Mouse (Mus musculus) heart, embryonic 12.5 days (tissue): ENCODE results near the gene Elk3. TPM values are rescaled to one million over a fixed set of nuclear protein-coding genes. Genes with fewer than 3 reads are reported as not detected.
"Not testable (repeated sequence)": the region's sequence is repeated elsewhere in the genome, so short reads cannot be mapped to it uniquely, and the experiment has no call there.

Experiments
- ATAC-seq: fragments of 200-750 bp; cut with Nextera tagmentation; 2 replicates; pipeline ENCODE4 v1.8.0; 2017; ENCODE audit warnings: moderate TSS enrichment, moderate library complexity; ENCODE audit not compliant: insufficient number of reproducible peaks, low FRiP score
- H3K27ac ChIP-seq: fragments of 300-500 bp; sonication (generic); 2 replicates; pipeline ENCODE4 v1.5.1; 2016; ENCODE audit warnings: mild to moderate bottlenecking, moderate library complexity; ENCODE audit not compliant: poor library complexity, severe bottlenecking
- H3K27me3 ChIP-seq: fragments of 300-500 bp; sonication (generic); replicated peaks from 2 replicates; pipeline ENCODE4 v1.6.1; 2016; ENCODE audit warnings: mild to moderate bottlenecking, moderate library complexity
- H3K36me3 ChIP-seq: fragments of 300-500 bp; sonication (generic); 2 replicates; pipeline ENCODE4 v1.6.1; 2016; ENCODE audit warnings: mild to moderate bottlenecking, moderate library complexity
- H3K4me1 ChIP-seq: fragments of 300-500 bp; sonication (generic); replicated peaks from 2 replicates; pipeline ENCODE4 v1.6.1; 2016; ENCODE audit warnings: mild to moderate bottlenecking
- H3K4me2 ChIP-seq: fragments of 300-500 bp; sonication (generic); 2 replicates; pipeline ENCODE4 v1.6.1; 2016; ENCODE audit warnings: mild to moderate bottlenecking, moderate library complexity
- H3K4me3 ChIP-seq: fragments of 300-500 bp; sonication (generic); 2 replicates; pipeline ENCODE4 v1.5.1; 2016; ENCODE audit warnings: mild to moderate bottlenecking
- H3K9ac ChIP-seq: fragments of 300-500 bp; sonication (generic); 2 replicates; pipeline ENCODE4 v1.6.1; 2016; ENCODE audit warnings: mild to moderate bottlenecking, moderate library complexity
- H3K9me3 ChIP-seq: fragments of 300-500 bp; sonication (generic); replicated peaks from 2 replicates; pipeline ENCODE4 v1.6.1; 2016; ENCODE audit warnings: mild to moderate bottlenecking, moderate library complexity
- WGBS: fragments of 180-500 bp; shearing (Covaris S2); methylation state at CpG from one replicate; pipeline ENCODE4 v1.1.7; 2016; 5-methylcytosine and 5-hydroxymethylcytosine counted together
- polyA plus RNA-seq: library from polyadenylated mRNA; unstranded; fragments of >200 nt; fragmentation: Nextera tagmentation; extraction: Ambion mirVana; gene quantifications from 2 replicates; pipeline ENCODE4 v1.2.1, GENCODE M21; 2016

Gene Elk3
- 36.8 and 41.0 TPM in 2 replicates for polyA plus RNA-seq

- peak within 1 kb of the TSS; percentile 98 for H3K27ac ChIP-seq
- H3K9ac ChIP-seq: peak within 1 kb of the TSS; percentile 91
- no peaks in the 10 kb centered on the region for H3K9me3 ChIP-seq
- ATAC-seq: peak; percentile 79
- H3K27me3 ChIP-seq: no peaks in the 10 kb centered on the region; the same call in 1 of the 2 replicates
- WGBS: under 1% methylated on average over 44 of the region's 53 CpGs
- peaks cover 9% of the 10 kb centered on the region; the same call in 1 of the 2 replicates for H3K4me1 ChIP-seq
- no peaks in the 10 kb centered on the region for H3K36me3 ChIP-seq
- peak within 1 kb of the TSS; percentile 67 for H3K4me3 ChIP-seq
- H3K4me2 ChIP-seq: peak within 1 kb of the TSS; percentile 99
Measured at GRCm38 (mm10) chr10:93310721-93311411, at the start of gene Elk3. Gene Elk3, minus strand, starts transcription at chr10:93311135.

GRCm38 (mm10) chr10:93360623-93361022 lies 49.7 kb upstream of the Elk3 start:
- Histone ChIP-seq H3K27ac (no peak overlapping the region), H3K27me3 (no peaks in the 10 kb centered on the region), H3K4me3 (no peak overlapping the region), H3K9ac (no peak overlapping the region), H3K4me2 (no peak overlapping the region), H3K9me3 (no peaks in the 10 kb centered on the region), H3K4me1 (peaks cover 9% of the 10 kb centered on the region), H3K36me3 (no peaks in the 10 kb centered on the region)
- 13% methylated on average over 3 of the region's 3 CpGs for WGBS
- ATAC-seq: no peak

- not testable (repeated sequence) for ATAC-seq, H3K4me2 ChIP-seq, H3K4me1 ChIP-seq, H3K27me3 ChIP-seq, H3K9ac ChIP-seq, H3K27ac ChIP-seq, H3K9me3 ChIP-seq, H3K4me3 ChIP-seq, H3K36me3 ChIP-seq
- 59% methylated on average over 4 of the region's 4 CpGs for WGBS
Measured at GRCm38 (mm10) chr10:93360190-93360589, 49.3 kb upstream of the Elk3 start.

GRCm38 (mm10) chr10:93359339-93359863 lies 48.5 kb upstream of the Elk3 start:
- H3K4me3 ChIP-seq: no peak overlapping the region
- H3K4me2 ChIP-seq: no peak overlapping the region
- H3K27me3 ChIP-seq: no peaks in the 10 kb centered on the region
- no peak overlapping the region for H3K27ac ChIP-seq
- no peaks in the 10 kb centered on the region for H3K36me3 ChIP-seq
- no peaks in the 10 kb centered on the region for H3K9me3 ChIP-seq
- ATAC-seq: no peak
- 85% methylated on average over 7 of the region's 7 CpGs for WGBS
- H3K9ac ChIP-seq: no peak overlapping the region
- peaks cover 9% of the 10 kb centered on the region for H3K4me1 ChIP-seq

GRCm38 (mm10) chr10:93358878-93359277 lies 47.9 kb upstream of the Elk3 start:
- no peaks in the 10 kb centered on the region for H3K9me3 ChIP-seq
- peaks cover 9% of the 10 kb centered on the region for H3K4me1 ChIP-seq
- 82% methylated on average over 4 of the region's 4 CpGs for WGBS
- no peak overlapping the region for H3K4me3 ChIP-seq
- no peak overlapping the region for H3K27ac ChIP-seq
- H3K36me3 ChIP-seq: no peaks in the 10 kb centered on the region
- H3K4me2 ChIP-seq: no peak overlapping the region
- no peak overlapping the region for H3K9ac ChIP-seq
- no peaks in the 10 kb centered on the region for H3K27me3 ChIP-seq
- no peak for ATAC-seq

- H3K4me2 ChIP-seq: no peak overlapping the region
- no peaks in the 10 kb centered on the region for H3K27me3 ChIP-seq
- H3K4me1 ChIP-seq: peaks cover 9% of the 10 kb centered on the region
- WGBS: 56% methylated on average over 5 of the region's 5 CpGs
- H3K9me3 ChIP-seq: no peaks in the 10 kb centered on the region
- peak; percentile 39; the same call in 1 of the 2 replicates for ATAC-seq
- H3K36me3 ChIP-seq: no peaks in the 10 kb centered on the region
- H3K27ac ChIP-seq: no peak overlapping the region
- no peak overlapping the region for H3K9ac ChIP-seq
- no peak overlapping the region for H3K4me3 ChIP-seq
Measured at GRCm38 (mm10) chr10:93357162-93357561, 46.2 kb upstream of the Elk3 start.

- ATAC-seq: no peak
- 77% methylated on average over 9 of the region's 9 CpGs for WGBS
Measured at GRCm38 (mm10) chr10:93356122-93356521, 45.2 kb upstream of the Elk3 start.

GRCm38 (mm10) chr10:93355276-93355927 lies 44.5 kb upstream of the Elk3 start:
- ATAC-seq: no peak
- Histone ChIP-seq H3K4me3 (no peak overlapping the region), H3K9ac (no peak overlapping the region), H3K9me3 (no peaks in the 10 kb centered on the region), H3K4me2 (no peak overlapping the region), H3K27me3 (no peaks in the 10 kb centered on the region), H3K4me1 (peaks cover 4% of the 10 kb centered on the region), H3K36me3 (no peaks in the 10 kb centered on the region), H3K27ac (0 out of 2 replicates have a peak overlapping the region, but pooled peaks have one; percentile 12)
- WGBS: 59% methylated on average over 8 of the region's 8 CpGs

More at GRCm38 (mm10) chr10:93356122-93356521, 45.2 kb upstream of the Elk3 start:
- no peaks in the 10 kb centered on the region for H3K36me3 ChIP-seq
- no peak overlapping the region for H3K4me3 ChIP-seq
- H3K4me2 ChIP-seq: no peak overlapping the region
- H3K4me1 ChIP-seq: peaks cover 5% of the 10 kb centered on the region
- H3K9me3 ChIP-seq: no peaks in the 10 kb centered on the region
- no peak overlapping the region for H3K27ac ChIP-seq
- no peak overlapping the region for H3K9ac ChIP-seq
- no peaks in the 10 kb centered on the region for H3K27me3 ChIP-seq

GRCm38 (mm10) chr10:93353545-93354326 lies 42.8 kb upstream of the Elk3 start:
- no peaks in the 10 kb centered on the region for H3K36me3 ChIP-seq
- H3K27me3 ChIP-seq: no peaks in the 10 kb centered on the region
- no peak overlapping the region for H3K4me2 ChIP-seq
- no peaks in the 10 kb centered on the region for H3K4me1 ChIP-seq
- no peak overlapping the region for H3K27ac ChIP-seq
- ATAC-seq: no peak
- no peaks in the 10 kb centered on the region for H3K9me3 ChIP-seq
- no peak overlapping the region for H3K4me3 ChIP-seq
- no peak overlapping the region for H3K9ac ChIP-seq
- WGBS: 86% methylated on average over 10 of the region's 10 CpGs

- Histone ChIP-seq H3K27me3 (no peaks in the 10 kb centered on the region), H3K27ac (peak overlapping the region; percentile 16; the same call in 1 of the 2 replicates), H3K4me2 (peak overlapping the region; percentile 39), H3K4me3 (no peak overlapping the region), H3K36me3 (no peaks in the 10 kb centered on the region), H3K4me1 (peaks cover 13% of the 10 kb centered on the region), H3K9me3 (no peaks in the 10 kb centered on the region), H3K9ac (0 out of 2 replicates have a peak overlapping the region, but pooled peaks have one; percentile 32)
- ATAC-seq: no peak
- WGBS: 57% methylated on average over 14 of the region's 14 CpGs
Measured at GRCm38 (mm10) chr10:93347918-93348505, 37.1 kb upstream of the Elk3 start.
